Mouse (Mus musculus): ENCODE measurements around the gene Nat10.
A peak's percentile ranks its signal among the peaks of the same experiment; 100 is the strongest.

Nat10 gene

GRCm38 (mm10) chr2:103760906-103761716, at the start of gene Nat10:
Nat10 (minus strand) TSS chr2:103761270.
- DNase-seq: peak; percentile 98 to 99

DNA sequence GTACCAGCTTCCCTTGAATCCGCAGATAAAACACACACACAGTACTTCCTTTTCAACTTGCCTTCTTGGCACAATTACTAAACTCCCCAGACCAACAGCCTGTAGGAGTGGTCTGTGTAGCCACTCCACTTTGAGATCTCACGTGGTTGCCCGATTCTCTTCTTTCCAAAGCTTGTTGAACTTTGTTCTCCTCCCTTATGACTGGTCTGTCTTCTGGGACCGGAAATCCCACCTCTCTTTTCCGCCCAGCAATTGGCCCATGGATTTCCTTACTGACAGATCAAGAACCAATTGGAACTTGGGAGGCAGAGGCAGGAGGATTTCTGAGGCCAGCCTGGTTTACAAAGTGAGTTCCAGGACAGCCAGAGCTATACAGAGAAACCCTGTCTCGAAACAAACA, 49.3 kb upstream of the Nat10 start:
- peak; percentile 31 to 57 for DNase-seq

DNA sequence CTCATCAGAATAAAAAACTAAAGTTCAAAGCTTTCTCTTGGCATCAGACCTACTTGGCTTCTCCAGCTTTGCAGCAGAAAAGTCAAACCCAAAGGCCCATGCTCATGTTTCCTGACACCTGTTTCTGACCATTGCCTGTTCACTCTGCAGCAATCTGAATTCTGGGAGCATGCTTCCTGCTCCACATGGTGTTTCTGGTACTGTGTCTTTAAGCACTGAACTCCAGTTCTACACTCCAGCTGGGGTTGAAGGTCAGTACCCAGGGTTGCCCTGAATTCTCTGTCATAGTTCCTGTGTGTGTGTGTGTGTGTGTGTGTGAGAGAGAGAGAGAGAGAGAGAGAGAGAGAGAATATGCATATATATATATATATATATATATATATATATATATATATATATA, 47.4 kb upstream of the Nat10 start:
- DNase-seq: peak; percentile 55 to 76

DNA sequence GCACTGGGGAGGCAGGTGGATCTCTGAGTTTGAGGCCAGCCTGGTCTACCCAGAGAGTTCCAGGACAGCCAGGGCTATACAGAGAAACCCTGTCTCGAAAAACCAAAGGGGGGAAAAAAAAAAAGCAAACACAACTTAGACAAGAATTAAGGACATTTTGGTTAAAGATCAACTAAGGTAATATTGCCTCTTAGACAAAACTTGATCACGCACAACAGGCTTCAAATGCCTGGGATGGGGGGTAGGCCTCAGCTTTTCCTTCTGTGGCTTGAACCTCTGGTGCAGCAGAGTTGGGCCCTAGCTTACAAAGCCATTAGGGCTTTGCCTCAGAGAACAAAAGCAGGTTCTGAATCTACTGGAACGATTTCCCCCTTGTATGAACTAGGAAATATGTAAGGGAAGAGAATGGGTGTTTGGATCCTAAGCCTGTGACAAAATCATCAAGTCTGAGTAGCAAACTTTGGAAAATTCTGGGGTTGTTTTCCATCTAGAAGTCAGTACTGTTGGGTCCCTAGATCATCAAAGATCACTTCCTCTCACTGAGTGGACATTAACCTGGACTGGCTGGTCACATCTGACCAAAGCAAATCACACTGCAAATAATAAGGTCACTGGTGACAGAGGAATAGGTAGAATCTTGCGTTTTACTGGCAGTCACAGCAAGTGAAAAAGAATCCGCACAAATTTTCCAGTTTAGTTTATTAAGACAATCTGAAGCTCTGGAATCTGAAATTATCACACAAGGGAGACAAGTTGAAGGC, 42.9 kb upstream of the Nat10 start:
- DNase-seq: no peak

DNA sequence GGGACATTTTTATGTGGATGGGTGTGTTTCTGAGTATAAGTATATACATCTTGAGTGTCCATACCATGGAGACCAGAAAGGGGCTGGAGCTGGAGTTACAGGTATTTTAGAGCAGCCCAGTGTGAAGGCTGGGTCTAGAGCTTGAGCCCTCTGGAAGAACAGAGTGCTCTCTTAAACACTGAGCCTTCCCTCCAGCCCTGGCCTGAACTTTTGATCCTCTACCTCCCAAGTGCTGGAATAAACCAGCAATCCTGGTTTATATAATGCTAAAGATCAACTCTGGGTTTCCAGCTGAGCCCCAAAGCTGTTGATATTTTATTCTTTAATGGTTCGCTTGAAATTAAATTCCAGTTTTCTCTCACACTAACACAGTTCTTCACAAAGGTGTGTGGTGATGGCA, 41.4 kb upstream of the Nat10 start:
- peak in 1 of 2 experiments; percentile 56 for DNase-seq

- DNase-seq: peak; percentile 94 to 96
Observed at GRCm38 (mm10) chr2:103797491-103798009, 36.5 kb upstream of the Nat10 start, which contains the start of gene Caprin1. Caprin1 (minus strand) TSS chr2:103797649.

DNA sequence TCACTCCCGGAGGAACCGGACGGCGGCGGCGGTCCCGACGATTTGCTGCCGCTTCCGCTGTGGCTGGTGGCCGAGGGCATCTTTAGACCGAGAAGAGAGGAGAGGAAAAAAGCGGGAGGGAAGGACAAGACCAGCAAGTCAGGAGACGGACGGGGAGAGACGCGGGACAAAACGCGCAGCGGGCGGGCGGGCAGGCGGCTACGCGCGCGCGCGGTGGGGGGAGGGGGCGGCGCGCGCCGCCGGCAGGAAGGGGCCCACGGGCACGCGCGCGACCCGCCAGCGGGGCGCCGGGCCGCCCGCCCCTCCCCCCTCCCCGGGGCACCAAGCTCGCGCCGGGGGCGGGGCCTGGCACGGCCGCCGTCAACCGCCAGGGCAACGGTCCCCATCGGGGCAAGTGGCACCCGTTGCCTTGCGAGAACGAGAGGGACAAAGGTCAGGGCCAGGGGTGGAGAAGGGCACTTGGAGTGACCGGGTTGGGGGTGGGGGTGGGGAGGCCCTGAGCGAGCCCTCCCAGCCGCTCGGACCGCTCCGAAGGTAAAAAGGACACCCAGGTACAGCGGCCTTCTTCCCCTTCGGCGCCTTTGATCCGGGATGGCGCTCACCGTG, 35.9 kb upstream of the Nat10 start:
- peak; percentile 86 to 95 for DNase-seq

DNA sequence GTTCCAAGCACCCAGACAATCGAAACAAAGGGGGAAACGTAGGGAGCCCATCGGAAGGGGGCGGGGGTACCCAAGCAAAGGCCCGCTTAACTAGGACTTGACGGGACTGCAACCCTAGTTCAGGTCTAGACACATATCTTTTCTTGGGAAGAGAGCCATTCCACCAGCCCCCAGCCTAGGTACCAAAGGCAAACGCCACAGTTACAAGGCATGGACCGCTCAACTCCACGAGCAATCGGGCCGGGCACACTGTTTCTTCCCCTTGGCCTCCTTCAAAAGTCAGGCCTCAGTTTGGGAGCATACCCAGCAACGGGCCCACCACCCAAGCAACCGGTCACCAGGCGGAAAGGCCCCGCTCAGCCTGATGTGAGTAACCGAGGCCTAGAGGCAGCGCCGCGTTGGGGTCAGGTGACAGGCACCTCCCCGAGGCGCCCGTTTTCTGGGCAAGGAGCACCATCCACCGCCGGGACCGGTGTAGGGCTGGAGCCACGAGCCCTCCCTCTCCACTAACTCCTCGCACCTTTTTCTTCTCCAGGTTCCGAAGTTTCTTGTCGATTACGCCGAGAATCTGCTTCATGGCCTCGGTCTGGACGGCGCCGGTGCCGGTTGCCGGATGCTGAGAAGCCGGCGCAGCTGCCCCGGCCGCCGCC, 35.3 kb upstream of the Nat10 start:
- peak; percentile 68 to 85 for DNase-seq

DNA sequence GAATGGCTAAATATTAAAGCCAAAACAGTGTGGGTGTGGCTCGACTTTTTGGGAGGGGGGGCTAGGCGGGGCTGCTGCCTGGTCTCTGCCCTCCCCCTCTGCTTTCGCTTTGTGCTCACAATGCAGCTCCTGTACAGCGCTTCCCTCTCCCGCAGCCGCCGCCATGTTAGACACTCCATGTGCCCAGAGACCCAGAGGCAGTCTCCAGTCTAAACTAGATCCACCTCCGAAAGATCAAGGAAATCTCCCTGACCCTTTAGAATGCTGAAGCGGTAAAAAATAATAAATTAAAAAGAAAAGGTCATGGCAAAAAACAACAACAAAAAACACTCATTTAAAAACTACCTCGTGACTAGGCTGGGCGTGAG, 34.8 kb upstream of the Nat10 start:
- peak; percentile 83 to 91 for DNase-seq

- no peak for DNase-seq
Observed at GRCm38 (mm10) chr2:103792009-103792408, 30.9 kb upstream of the Nat10 start.

GRCm38 (mm10) chr2:103785735-103786134, 24.7 kb upstream of the Nat10 start:
- DNase-seq: no peak

DNA sequence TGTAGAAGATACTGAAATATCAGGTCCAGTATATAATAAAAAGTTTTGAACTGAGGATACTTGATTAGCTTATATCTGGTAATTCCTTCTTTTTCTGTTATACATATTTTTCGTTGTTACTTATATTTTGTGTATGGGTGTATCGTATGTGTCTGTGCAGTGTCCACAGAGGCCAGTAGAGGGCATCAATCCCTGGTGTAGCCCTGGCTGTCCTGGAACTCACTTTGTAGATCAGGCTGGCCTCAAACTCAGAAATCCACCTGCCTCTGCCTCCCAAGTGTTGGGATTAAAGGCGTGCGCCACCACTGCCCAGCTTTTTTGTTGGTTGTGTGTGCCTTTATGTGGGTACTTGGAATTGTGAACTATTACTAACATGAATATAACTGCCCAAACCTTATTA, 23.6 kb upstream of the Nat10 start:
- DNase-seq: peak in 1 of 2 experiments; percentile 44

DNA sequence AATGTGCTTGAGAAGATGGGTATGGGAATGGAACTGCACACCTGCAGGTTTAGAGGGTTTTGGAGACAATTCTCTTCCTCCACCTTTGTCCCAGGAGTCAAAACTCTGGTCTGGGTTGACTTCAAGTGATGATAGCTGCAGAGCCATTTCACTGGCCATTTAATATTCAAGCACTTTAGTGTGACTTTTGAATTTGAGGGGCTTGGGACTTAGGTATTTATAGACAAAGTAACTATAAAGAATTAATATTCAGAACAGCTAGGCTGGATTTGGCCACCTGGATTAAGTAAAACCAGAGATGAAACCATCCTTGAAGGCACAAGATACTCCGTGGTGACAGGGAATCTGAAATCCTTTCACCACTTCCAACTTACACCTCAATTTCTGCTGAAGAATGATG, 1.4 kb upstream of the Nat10 start:
- DNase-seq: no peak

GRCm38 (mm10) chr2:103761993-103762392, 923 bp upstream of the Nat10 start:
- no peak for DNase-seq

DNA sequence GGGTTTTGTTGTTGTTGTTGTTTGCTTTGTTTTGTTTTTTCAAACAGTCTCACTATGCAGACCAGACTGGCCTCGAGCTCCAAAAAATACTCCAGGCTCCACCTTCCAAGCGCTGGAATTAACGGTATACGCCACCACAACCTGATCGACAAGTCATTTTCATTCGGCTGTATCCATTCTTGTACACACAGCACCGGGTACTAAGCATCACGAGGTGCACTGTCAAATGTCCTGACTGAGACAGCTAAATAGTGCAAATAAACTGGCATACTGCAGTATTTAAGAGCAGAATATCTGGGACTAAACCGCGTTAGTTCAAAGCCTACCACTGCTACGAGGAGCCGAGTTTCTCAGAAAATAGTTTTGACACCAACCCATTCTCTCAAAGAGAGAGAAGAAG, 649 bp downstream of the Nat10 start:
- no peak for DNase-seq

- DNase-seq: no peak
Observed at GRCm38 (mm10) chr2:103755458-103756085, 5.5 kb downstream of the Nat10 start.

GRCm38 (mm10) chr2:103754614-103755013, 6.5 kb downstream of the Nat10 start:
- DNase-seq: no peak

GRCm38 (mm10) chr2:103751771-103752170, 9.3 kb downstream of the Nat10 start:
- DNase-seq: no peak

GRCm38 (mm10) chr2:103749091-103749490, 12.0 kb downstream of the Nat10 start:
- DNase-seq: no peak

DNA sequence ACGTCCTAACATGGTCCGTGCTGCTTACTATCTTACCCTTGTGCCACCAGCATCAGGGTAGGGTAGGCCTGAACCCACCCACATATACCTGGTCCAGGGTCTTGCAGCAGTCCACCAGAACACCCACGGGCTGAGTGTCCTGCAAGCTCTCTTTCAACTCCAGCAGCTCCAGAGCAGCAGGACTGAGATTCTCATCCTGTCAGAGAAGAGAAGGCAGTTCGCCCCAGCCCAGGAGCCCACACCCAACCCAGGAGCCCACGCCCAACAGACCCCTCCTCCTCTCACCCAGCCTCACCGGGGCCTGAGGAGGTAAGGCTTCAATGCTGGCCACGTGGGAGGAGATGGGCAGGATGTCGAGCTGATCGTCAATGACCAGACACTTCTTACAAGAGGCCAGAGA, 13.2 kb downstream of the Nat10 start:
- DNase-seq: no peak

GRCm38 (mm10) chr2:103746761-103747160, 14.3 kb downstream of the Nat10 start:
- DNase-seq: no peak

GRCm38 (mm10) chr2:103746096-103746495, 15.0 kb downstream of the Nat10 start:
- DNase-seq: no peak
